Comparison of ENCODE assay signal across 13 mouse cellular contexts in the genomic region with DNA sequence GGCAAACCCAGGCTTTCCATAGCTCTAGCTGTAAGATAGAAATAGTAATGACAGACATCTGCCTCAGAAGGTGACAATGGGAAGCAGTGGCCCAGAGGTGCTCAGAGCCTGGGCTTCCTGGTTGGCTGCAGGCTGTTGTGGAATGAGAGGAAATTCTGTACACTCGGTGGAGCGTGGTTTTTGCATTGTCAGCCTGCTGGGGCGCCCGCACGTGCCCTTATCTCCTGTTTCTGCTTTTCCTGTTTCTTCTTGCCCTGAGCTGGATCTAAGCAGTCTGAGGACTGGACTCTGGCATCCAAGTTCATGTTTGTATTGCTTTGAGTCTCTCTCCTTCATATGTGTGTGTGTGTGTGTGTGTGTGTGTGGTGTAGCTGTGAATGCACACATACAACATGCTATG. TPM values are rescaled to one million over a fixed set of nuclear protein-coding genes. Genes with fewer than 3 reads are reported as not detected.
A peak's percentile ranks its signal among the peaks of the same experiment; 100 is the strongest.
DNase-seq lines count a peak whose midpoint lies in the region; ATAC-seq lines count a peak whose summit lies in the region.
"Had no signal": no experiment of that assay in that cellular context is flagged by ENCODE, and none has a peak within 500 bp of the region (broad histone marks: within the 10 kb centered on the region; RNA-seq: fewer than 3 reads in every experiment).

No protein-coding gene starts in this region.

- H3K27me3 ChIP-seq in heart, embryonic 12.5 days (replicated peaks) = no peaks in the 10 kb centered on the region
- H3K27me3 ChIP-seq in embryonic facial prominence, embryonic 12.5 days = no peaks in the 10 kb centered on the region
- no peaks in the 10 kb centered on the region for H3K27me3 ChIP-seq in kidney, embryonic 16.5 days (ENCODE audit: insufficient read depth, low read length)

- H3K4me2 ChIP-seq in heart, embryonic 12.5 days = no peak overlapping the region
- no peak overlapping the region for H3K4me2 ChIP-seq in embryonic facial prominence, embryonic 12.5 days (replicated peaks)
- no peak overlapping the region for H3K4me2 ChIP-seq in kidney, embryonic 16.5 days (replicated peaks; ENCODE audit: low read depth, low read length)

- no peaks in the 10 kb centered on the region for H3K9me3 ChIP-seq in heart, embryonic 12.5 days (replicated peaks)
- H3K9me3 ChIP-seq in embryonic facial prominence, embryonic 12.5 days = no peaks in the 10 kb centered on the region
- no peaks in the 10 kb centered on the region for H3K9me3 ChIP-seq in kidney, embryonic 16.5 days (ENCODE audit: low read length)

- no peak overlapping the region for H3K4me3 ChIP-seq in heart, embryonic 12.5 days
- H3K4me3 ChIP-seq in embryonic facial prominence, embryonic 12.5 days = no peak overlapping the region
- no peak overlapping the region for H3K4me3 ChIP-seq in kidney, embryonic 16.5 days (ENCODE audit: low read length)
- H3K4me3 ChIP-seq: gastrocnemius, adult 2 months had no signal

- WGBS in heart, embryonic 12.5 days = 13% methylated on average over 5 of the region's 5 CpGs
- WGBS in embryonic facial prominence, embryonic 12.5 days = 48% methylated on average over 5 of the region's 5 CpGs
- WGBS in kidney, embryonic 16.5 days = 18% methylated on average over 5 of the region's 5 CpGs

- H3K27ac ChIP-seq in heart, embryonic 12.5 days (ENCODE audit: poor library complexity, severe bottlenecking) = peak overlapping the region; percentile 12; the same call in 1 of the 2 replicates
- H3K27ac ChIP-seq in embryonic facial prominence, embryonic 12.5 days = peak overlapping the region; percentile 37; the same call in 1 of the 2 replicates
- H3K27ac ChIP-seq in kidney, embryonic 16.5 days (ENCODE audit: low read length) = peak overlapping the region; percentile 82
- H3K27ac ChIP-seq: gastrocnemius, adult 2 months had no signal

- peak; percentile 37; the same call in 1 of the 2 replicates for ATAC-seq in heart, embryonic 12.5 days (ENCODE audit: insufficient number of reproducible peaks, low FRiP score)
- no peak for ATAC-seq in embryonic facial prominence, embryonic 12.5 days (ENCODE audit: insufficient number of reproducible peaks, insufficient read depth, low FRiP score, low TSS enrichment)
- ATAC-seq in kidney, embryonic 16.5 days (ENCODE audit: low FRiP score, low TSS enrichment) = peak; percentile 57
- peak; percentile 44; the same call in 1 of the 2 replicates for ATAC-seq in megakaryocyte, adult 5-6 weeks (ENCODE audit: poor library complexity, severe bottlenecking)
- no peak for ATAC-seq in CD4-positive, CD25-positive, alpha-beta regulatory T cell, adult 4 months
- ATAC-seq: hindbrain, embryonic 16.5 days had no signal

- peaks cover 43% of the 10 kb centered on the region for H3K4me1 ChIP-seq in heart, embryonic 12.5 days (replicated peaks)
- H3K4me1 ChIP-seq in embryonic facial prominence, embryonic 12.5 days = peaks cover 37% of the 10 kb centered on the region
- peaks cover 58% of the 10 kb centered on the region for H3K4me1 ChIP-seq in kidney, embryonic 16.5 days (ENCODE audit: insufficient read depth, low read length)

- H3K36me3 ChIP-seq in heart, embryonic 12.5 days = no peaks in the 10 kb centered on the region
- H3K36me3 ChIP-seq in embryonic facial prominence, embryonic 12.5 days = no peaks in the 10 kb centered on the region
- H3K36me3 ChIP-seq in kidney, embryonic 16.5 days (ENCODE audit: insufficient read depth, low read length) = no peaks in the 10 kb centered on the region

- no peak for DNase-seq in heart, adult 11 months
- DNase-seq in left cerebral cortex, adult 9 months (ENCODE audit: low spot score in 2 of 2) = no peak
- no peak for DNase-seq in adrenal gland, postnatal 14 days
- DNase-seq: gastrocnemius, adult 2 months; layer of hippocampus, postnatal 36 days; lung, postnatal 36 days; thymus, postnatal 36 days had no signal

- H3K9ac ChIP-seq in heart, embryonic 12.5 days = no peak overlapping the region
- H3K9ac ChIP-seq in embryonic facial prominence, embryonic 12.5 days = no peak overlapping the region
- no peak overlapping the region; the same call in 1 of the 2 replicates for H3K9ac ChIP-seq in kidney, embryonic 16.5 days (replicated peaks; ENCODE audit: low read length)

RNA-seq across cellular contexts. Expression of a gene that starts 24.3 kb away (rescaled TPM):
- polyA plus RNA-seq in heart, embryonic 12.5 days (2016; fragmentation: Nextera tagmentation; extraction: Ambion mirVana) = 26.6 and 26.7 TPM in 2 replicates
- 55.7 and 56.3 TPM in 2 replicates for polyA plus RNA-seq in embryonic facial prominence, embryonic 12.5 days (2016; fragmentation: Nextera tagmentation; extraction: Ambion mirVana)
- 153 and 162 TPM in 2 replicates for polyA plus RNA-seq in kidney, embryonic 16.5 days (2015; fragmentation: Nextera tagmentation; extraction: Ambion mirVana)
- total RNA-seq in megakaryocyte, adult 5-6 weeks (2015) = 0.04 and 0.32 TPM in 2 replicates
- total RNA-seq in megakaryocyte, adult 5-6 weeks (2017) = 0.37 and 0.89 TPM in 2 replicates
- total RNA-seq in adrenal gland, postnatal 14 days (2021) = 16.6 and 18.6 TPM in 2 replicates
- not detected for polyA plus RNA-seq in CD4-positive, CD25-positive, alpha-beta regulatory T cell, adult 4 months (2017; shearing (Covaris generic))

RNA-seq across cellular contexts. Expression of a gene that starts 28.0 kb away (rescaled TPM):
- polyA plus RNA-seq in heart, embryonic 12.5 days (2016; fragmentation: Nextera tagmentation; extraction: Ambion mirVana) = not detected in 2 replicates
- polyA plus RNA-seq in embryonic facial prominence, embryonic 12.5 days (2016; fragmentation: Nextera tagmentation; extraction: Ambion mirVana) = not detected in 2 replicates
- polyA plus RNA-seq in kidney, embryonic 16.5 days (2015; fragmentation: Nextera tagmentation; extraction: Ambion mirVana) = not detected in 2 replicates
- total RNA-seq in megakaryocyte, adult 5-6 weeks (2015) = not detected in 2 replicates
- total RNA-seq in megakaryocyte, adult 5-6 weeks (2017) = not detected in 2 replicates
- total RNA-seq in adrenal gland, postnatal 14 days (2021) = not detected in 2 replicates
- polyA plus RNA-seq in CD4-positive, CD25-positive, alpha-beta regulatory T cell, adult 4 months (2017; shearing (Covaris generic)) = not detected
- total RNA-seq: gastrocnemius, adult 2 months; layer of hippocampus, postnatal 36 days had no signal
- polyA plus RNA-seq: hindbrain, embryonic 16.5 days had no signal

RNA-seq across cellular contexts. Expression of a gene that starts 30.9 kb away (rescaled TPM):
- polyA plus RNA-seq in heart, embryonic 12.5 days (2016; fragmentation: Nextera tagmentation; extraction: Ambion mirVana) = 0.18 TPM in 1 of 2 replicates, not detected in the other
- 7.6 and 8.7 TPM in 2 replicates for polyA plus RNA-seq in embryonic facial prominence, embryonic 12.5 days (2016; fragmentation: Nextera tagmentation; extraction: Ambion mirVana)
- 0.47 and 0.54 TPM in 2 replicates for polyA plus RNA-seq in kidney, embryonic 16.5 days (2015; fragmentation: Nextera tagmentation; extraction: Ambion mirVana)
- not detected in 2 replicates for total RNA-seq in megakaryocyte, adult 5-6 weeks (2015)
- not detected in 2 replicates for total RNA-seq in megakaryocyte, adult 5-6 weeks (2017)
- not detected in 2 replicates for total RNA-seq in adrenal gland, postnatal 14 days (2021)
- not detected for polyA plus RNA-seq in CD4-positive, CD25-positive, alpha-beta regulatory T cell, adult 4 months (2017; shearing (Covaris generic))
- total RNA-seq: gastrocnemius, adult 2 months had no signal

Comparison
In these comparisons a context has a peak if more than half of its experiments do, and no peak if none do; other contexts are left out.
1. ATAC-seq: peak in heart, embryonic 12.5 days (single experiment), kidney, embryonic 16.5 days (single experiment) and megakaryocyte, adult 5-6 weeks (single experiment); none in embryonic facial prominence, embryonic 12.5 days (single experiment) and CD4-positive, CD25-positive, alpha-beta regulatory T cell, adult 4 months (single experiment).
2. H3K27ac ChIP-seq: peak in every context shown above with its lines; median percentile 82 in kidney, embryonic 16.5 days; 37 in embryonic facial prominence, embryonic 12.5 days; 12 in heart, embryonic 12.5 days.
3. RNA of a gene that starts 24.3 kb away (polyA plus RNA-seq): 153 to 162 TPM in kidney, embryonic 16.5 days, 55.7 to 56.3 TPM in embryonic facial prominence, embryonic 12.5 days and 26.6 to 26.7 TPM in heart, embryonic 12.5 days; not detected in CD4-positive, CD25-positive, alpha-beta regulatory T cell, adult 4 months; every median in the first group is over 10 times any median in the second.